Mouse (Mus musculus) granulocyte monocyte progenitor cell, adult 5-6 weeks (primary cell): ENCODE data around the gene Fam186a. TPM values are rescaled to one million over a fixed set of nuclear protein-coding genes. Genes with fewer than 3 reads are reported as not detected.

ENCODE experiments used
- ATAC-seq: replicated peaks from 2 replicates; pipeline ENCODE4 v1.8.0; 2016; ENCODE audit warnings: mild to moderate bottlenecking, moderate TSS enrichment, inconsistent platforms; ENCODE audit not compliant: poor library complexity, severe bottlenecking
- total RNA-seq, 2 experiments: library from RNA; stranded (forward) in 1 of 2; stranded (reverse) in 1 of 2; fragments of 200-712, 200-1000 nt in 1 of 2; fragments of >200 nt in 1 of 2; fragmentation: Nextera tagmentation in 1 of 2; gene quantifications; 2 replicates each; pipeline ENCODE4 v1.2.3; 2014 to 2017

The Fam186a gene
- total RNA-seq, 2 experiments from 2014 or later = not detected

- ATAC-seq = peak; percentile 99
These were observed 91.5 kb downstream of the Fam186a start, which contains the start of gene Lima1 for GRCm38 (mm10) chr15:99875334-99875869. Gene Lima1, minus strand, starts transcription at chr15:99875456.

GRCm38 (mm10) chr15:99874612-99875333 is 92.1 kb downstream of the Fam186a start:
- ATAC-seq = 0 out of 2 replicates have a peak, but pooled peaks have one; percentile 4

GRCm38 (mm10) chr15:99872543-99872942 is 94.3 kb downstream of the Fam186a start:
- ATAC-seq = no peak

Other genes with a start within 250 kb of the Fam186a start
- gene Gpd1, start 249.5 kb downstream of the Fam186a start, total RNA-seq (2014; fragmentation: Nextera tagmentation) = 0.68 and 0.86 TPM in 2 replicates
- 0.10 and 0.34 TPM in 2 replicates for gene Gpd1, start 249.5 kb downstream of the Fam186a start, total RNA-seq (2017)
- gene Cox14, start 241.4 kb downstream of the Fam186a start, total RNA-seq (2014; fragmentation: Nextera tagmentation) = 57.0 and 57.1 TPM in 2 replicates
- gene Cox14, start 241.4 kb downstream of the Fam186a start, total RNA-seq (2017) = 38.9 and 47.3 TPM in 2 replicates
- gene Cers5, start 194.2 kb downstream of the Fam186a start, total RNA-seq (2014; fragmentation: Nextera tagmentation) = 34.8 and 58.3 TPM in 2 replicates
- gene Cers5, start 194.2 kb downstream of the Fam186a start, total RNA-seq (2017) = 17.9 and 24.5 TPM in 2 replicates
- 3.5 and 13.8 TPM in 2 replicates for gene Lima1, start 91.6 kb downstream of the Fam186a start, total RNA-seq (2014; fragmentation: Nextera tagmentation)
- gene Lima1, start 91.6 kb downstream of the Fam186a start, total RNA-seq (2017) = 3.0 and 7.2 TPM in 2 replicates
- 99.3 and 101 TPM in 2 replicates for gene Larp4, start 3.0 kb upstream of the Fam186a start, total RNA-seq (2014; fragmentation: Nextera tagmentation)
- gene Larp4, start 3.0 kb upstream of the Fam186a start, total RNA-seq (2017) = 77.6 and 87.4 TPM in 2 replicates
- 13.3 and 23.3 TPM in 2 replicates for gene Dip2b, start 71.6 kb upstream of the Fam186a start, total RNA-seq (2014; fragmentation: Nextera tagmentation)
- gene Dip2b, start 71.6 kb upstream of the Fam186a start, total RNA-seq (2017) = 11.0 and 11.9 TPM in 2 replicates